Mouse (Mus musculus) cerebellum, postnatal 10 days (tissue): ENCODE results near the gene Sez6l.

ENCODE experiments used
- DNase-seq, 2 experiments: peaks; one replicate each; pipeline ENCODE4 v3.0.0; 2021; ENCODE audit warnings: mixed read lengths in 2 of 2

Gene Sez6l

GRCm38 (mm10) chr5:112584155-112584769 lies 7.3 kb upstream of the Sez6l start:
- DNase-seq: no peak

- DNase-seq: no peak
Observed at GRCm38 (mm10) chr5:112583304-112583703, 6.3 kb upstream of the Sez6l start.

GRCm38 (mm10) chr5:112577750-112578149 lies 765 bp upstream of the Sez6l start:
- peak; percentile 93 to 94 for DNase-seq

- peak; percentile 92 to 93 for DNase-seq
Observed at GRCm38 (mm10) chr5:112576361-112576992, 508 bp downstream of the Sez6l start.

- peak; percentile 58 to 61 for DNase-seq
Observed at GRCm38 (mm10) chr5:112575151-112575915, 1.7 kb downstream of the Sez6l start.

GRCm38 (mm10) chr5:112573916-112574315 lies 3.1 kb downstream of the Sez6l start:
- peak; percentile 94 to 95 for DNase-seq

- DNase-seq: no peak
Observed at GRCm38 (mm10) chr5:112572217-112572616, 4.8 kb downstream of the Sez6l start.

- DNase-seq: no peak
Observed at GRCm38 (mm10) chr5:112565489-112565888, 11.5 kb downstream of the Sez6l start.

GRCm38 (mm10) chr5:112565083-112565482 lies 11.9 kb downstream of the Sez6l start:
- no peak for DNase-seq

- DNase-seq: no peak
Observed at GRCm38 (mm10) chr5:112560869-112561499, 16.0 kb downstream of the Sez6l start.

- no peak for DNase-seq
Observed at GRCm38 (mm10) chr5:112560139-112560538, 16.8 kb downstream of the Sez6l start.

- DNase-seq: no peak
Observed at GRCm38 (mm10) chr5:112557396-112557795, 19.6 kb downstream of the Sez6l start.

GRCm38 (mm10) chr5:112556640-112557039 lies 20.3 kb downstream of the Sez6l start:
- DNase-seq: peak; percentile 69 to 70

GRCm38 (mm10) chr5:112554508-112554907 lies 22.5 kb downstream of the Sez6l start:
- no peak for DNase-seq

GRCm38 (mm10) chr5:112552786-112553185 lies 24.2 kb downstream of the Sez6l start:
- DNase-seq: no peak

- peak; percentile 74 to 83 for DNase-seq
Observed at GRCm38 (mm10) chr5:112551975-112552728, 24.8 kb downstream of the Sez6l start.

GRCm38 (mm10) chr5:112548846-112549620 lies 28.0 kb downstream of the Sez6l start:
- peak; percentile 87 to 92 for DNase-seq

- DNase-seq: peak; percentile 69 to 77
Observed at GRCm38 (mm10) chr5:112546771-112547170, 30.2 kb downstream of the Sez6l start.

GRCm38 (mm10) chr5:112538295-112538694 lies 38.7 kb downstream of the Sez6l start:
- DNase-seq: no peak

GRCm38 (mm10) chr5:112535868-112536267 lies 41.1 kb downstream of the Sez6l start:
- DNase-seq: peak in 1 of 2 experiments; percentile 36

- DNase-seq: no peak
Observed at GRCm38 (mm10) chr5:112534146-112534545, 42.8 kb downstream of the Sez6l start.
